Mouse (Mus musculus): Measurements from ENCODE around the gene Aicda.

DNA sequence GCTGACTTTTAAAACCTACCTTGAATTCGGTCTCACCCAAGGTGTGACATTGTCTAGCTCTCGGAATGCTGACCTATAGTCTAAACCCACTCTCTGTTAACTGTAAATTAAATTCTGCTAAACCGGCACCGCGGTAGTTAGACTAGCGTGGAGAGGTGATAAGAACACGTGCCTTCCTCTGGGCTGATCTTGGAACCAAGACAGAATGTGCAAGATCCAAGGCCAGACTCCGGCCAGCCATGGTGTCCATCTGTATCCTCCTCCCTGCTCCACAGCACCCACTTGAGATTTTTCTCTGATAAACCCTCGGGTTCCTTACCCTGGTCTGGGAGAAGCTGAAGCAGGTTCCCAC, 55.8 kb downstream of the Aicda start:
- TF ChIP-seq CTCF (IDR thresholded peaks at IDR 0.05; ENCODE audit: low read depth) = no peak
- no peak for TF ChIP-seq EP300 (IDR thresholded peaks at IDR 0.05; ENCODE audit: low read depth)

All from heart, postnatal 0 days (tissue).